Mouse (Mus musculus) 3134 (cell line): ENCODE measurements at regions not wholly inside any gene's neighbourhood (a gene's known extent, or its start where the extent isn't known, plus 50 kb on each side); places are given as distances from the start of the nearest gene placed in this dataset.

Source experiments
- DNase-seq: peaks from one replicate; pipeline ENCODE4 v3.0.0-alpha.2; 2011; ENCODE audit warnings: low spot score; ENCODE audit not compliant: insufficient read length; ENCODE audit errors: extremely low read depth

GRCm38 (mm10) chr13:57365096-57365495, 469.3 kb upstream of the Trpc7 start:
- DNase-seq: no peak

DNA sequence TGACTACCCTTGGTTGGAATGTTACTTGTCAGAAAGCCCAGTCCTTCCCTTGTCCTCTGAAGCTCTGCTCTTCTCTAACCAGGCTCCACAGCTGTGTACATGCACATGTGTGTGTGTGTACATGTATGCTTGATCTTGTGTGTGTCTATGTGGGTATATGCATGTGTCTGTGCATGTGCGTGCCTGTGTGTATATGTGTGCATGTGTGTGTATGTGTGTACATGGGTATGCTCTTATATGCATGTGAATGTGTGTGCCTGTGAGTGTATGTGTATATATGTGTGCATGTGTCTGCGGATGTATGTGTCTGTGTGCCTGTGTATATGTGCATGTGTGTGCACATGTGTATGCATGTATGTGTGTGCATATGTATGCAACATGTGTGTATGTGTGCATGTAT, 468.6 kb upstream of the Trpc7 start:
- no peak for DNase-seq

GRCm38 (mm10) chr13:57362563-57362962, 466.8 kb upstream of the Trpc7 start:
- DNase-seq: no peak

DNA sequence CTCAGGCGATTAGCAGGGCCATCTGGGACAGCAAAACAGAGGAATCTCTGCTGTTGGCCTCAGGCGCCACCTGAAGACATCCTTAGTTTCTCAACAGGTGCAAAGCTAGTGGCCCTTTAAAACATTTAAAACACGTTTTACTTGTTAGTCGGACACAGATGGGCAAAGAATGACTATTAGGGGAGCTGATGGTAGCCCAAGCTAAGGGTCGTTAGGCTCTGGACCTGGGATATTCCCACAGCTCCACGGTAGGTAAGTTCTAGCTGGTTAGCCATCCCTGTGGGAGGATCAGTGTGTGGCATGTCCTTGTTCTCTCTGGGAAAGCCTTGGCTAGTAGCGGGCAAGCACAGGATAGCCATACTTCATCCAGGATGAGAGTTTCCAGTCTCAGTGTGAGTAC, 465.5 kb upstream of the Trpc7 start:
- DNase-seq: no peak

DNA sequence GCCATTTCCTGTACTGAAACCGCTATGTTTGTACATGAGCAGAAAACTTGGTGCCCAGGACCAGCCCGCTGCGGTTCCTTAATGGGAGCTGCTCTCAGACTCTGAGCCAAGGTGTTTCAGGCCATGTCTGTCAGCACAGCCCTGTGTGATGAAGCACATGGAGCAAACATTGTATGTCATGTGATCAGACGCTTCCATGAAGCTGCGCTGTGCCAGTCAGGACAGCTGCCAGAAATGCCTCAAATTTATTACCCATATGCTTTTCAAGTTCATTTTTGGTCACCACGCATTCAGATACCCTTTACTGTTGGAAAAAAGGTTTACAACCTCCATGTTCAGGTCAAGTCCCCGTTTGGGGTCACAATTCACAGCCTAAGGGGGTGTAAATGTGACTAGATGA, 458.8 kb upstream of the Trpc7 start:
- DNase-seq: no peak

GRCm38 (mm10) chr13:57353976-57354375, 458.2 kb upstream of the Trpc7 start:
- no peak for DNase-seq

DNA sequence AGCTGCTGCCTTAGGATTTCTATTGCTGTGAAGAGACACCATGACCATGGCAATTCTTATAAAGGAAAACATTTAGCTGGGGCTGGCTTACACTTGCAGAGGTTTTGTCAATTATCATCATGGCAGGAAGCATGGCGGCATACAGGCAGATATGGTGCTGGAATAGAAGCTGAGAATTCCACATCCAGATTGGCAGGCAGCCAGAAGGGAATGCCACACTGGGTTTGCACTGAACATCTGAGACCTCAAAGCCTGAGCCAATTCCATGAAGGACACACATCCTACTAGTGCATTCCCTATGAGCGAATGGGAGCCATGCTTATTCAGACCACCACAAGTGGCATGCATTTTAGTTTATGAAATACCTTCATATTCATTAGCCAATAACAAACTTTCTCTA, 455.0 kb upstream of the Trpc7 start:
- no peak for DNase-seq

DNA sequence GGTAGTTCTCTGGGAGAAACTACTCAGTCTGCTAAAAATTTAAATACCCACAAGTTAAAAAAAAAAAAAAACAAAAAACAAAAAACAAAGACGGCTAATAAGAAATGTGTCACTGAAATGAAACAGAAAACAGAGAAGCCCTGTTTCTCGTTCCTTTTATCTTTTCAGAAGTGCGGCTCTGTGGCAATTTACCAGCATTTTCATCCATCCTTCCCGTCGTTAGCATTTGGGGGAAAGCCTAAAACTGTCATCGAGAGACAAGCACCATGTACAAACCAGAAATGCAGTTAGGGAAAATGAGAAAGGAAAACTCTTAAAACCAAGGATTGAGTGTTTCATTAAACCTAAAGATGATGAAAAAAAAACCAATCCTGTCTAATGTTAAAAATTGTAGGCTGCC, 442.9 kb upstream of the Trpc7 start:
- DNase-seq: no peak

GRCm38 (mm10) chr13:57336596-57336995, 440.8 kb upstream of the Trpc7 start:
- no peak for DNase-seq

- DNase-seq: no peak
Measured at GRCm38 (mm10) chr13:57332976-57333375, 437.2 kb upstream of the Trpc7 start.

GRCm38 (mm10) chr13:57331868-57332267, 436.1 kb upstream of the Trpc7 start:
- DNase-seq: no peak

GRCm38 (mm10) chr13:57325306-57325925, 429.6 kb upstream of the Trpc7 start:
- no peak for DNase-seq

DNA sequence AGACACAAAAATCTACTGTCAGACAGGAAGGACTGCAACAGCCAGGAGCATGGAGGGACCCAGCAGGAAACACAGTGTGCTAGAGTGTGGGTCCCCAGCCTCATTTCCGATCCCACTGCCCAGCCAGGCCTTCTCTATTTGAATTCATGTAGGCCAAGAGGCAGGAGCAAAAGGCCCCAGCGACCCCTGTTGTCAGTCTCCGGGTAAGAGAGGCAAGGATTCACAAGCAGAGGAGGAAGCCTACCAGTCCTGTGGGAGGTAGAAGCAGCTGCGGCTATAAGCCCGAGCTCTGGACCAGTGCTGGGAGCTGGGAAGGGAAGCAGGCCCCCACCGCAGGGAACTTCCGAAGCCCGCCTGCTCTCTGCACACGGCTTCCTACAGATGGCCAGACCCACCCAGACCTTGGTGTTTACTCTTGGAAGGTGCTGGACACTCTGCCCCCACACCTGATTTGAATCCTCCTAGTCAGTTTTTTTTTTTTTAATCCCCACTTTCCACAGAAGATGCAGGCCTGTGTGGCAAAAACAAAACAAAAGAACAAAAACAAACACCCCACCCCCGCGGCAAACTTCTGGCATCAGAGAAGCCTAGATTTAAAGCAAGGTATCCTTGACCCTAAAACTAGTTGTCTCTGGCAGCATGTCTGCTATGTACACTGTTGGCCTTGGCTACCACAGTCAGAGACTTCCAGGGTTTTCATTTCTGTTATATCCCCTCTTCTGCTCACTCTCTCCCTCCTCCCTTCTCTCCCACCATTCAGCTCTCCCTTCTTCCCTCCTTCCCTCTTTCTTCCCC, 420.6 kb upstream of the Trpc7 start:
- no peak for DNase-seq

- DNase-seq: no peak
Measured at GRCm38 (mm10) chr13:57314512-57314911, 418.7 kb upstream of the Trpc7 start.

GRCm38 (mm10) chr13:57313731-57314130, 417.9 kb upstream of the Trpc7 start:
- no peak for DNase-seq

- no peak for DNase-seq
Measured at GRCm38 (mm10) chr13:57311235-57311634, 415.4 kb upstream of the Trpc7 start.

GRCm38 (mm10) chr13:57309618-57310017, 413.8 kb upstream of the Trpc7 start:
- no peak for DNase-seq

DNA sequence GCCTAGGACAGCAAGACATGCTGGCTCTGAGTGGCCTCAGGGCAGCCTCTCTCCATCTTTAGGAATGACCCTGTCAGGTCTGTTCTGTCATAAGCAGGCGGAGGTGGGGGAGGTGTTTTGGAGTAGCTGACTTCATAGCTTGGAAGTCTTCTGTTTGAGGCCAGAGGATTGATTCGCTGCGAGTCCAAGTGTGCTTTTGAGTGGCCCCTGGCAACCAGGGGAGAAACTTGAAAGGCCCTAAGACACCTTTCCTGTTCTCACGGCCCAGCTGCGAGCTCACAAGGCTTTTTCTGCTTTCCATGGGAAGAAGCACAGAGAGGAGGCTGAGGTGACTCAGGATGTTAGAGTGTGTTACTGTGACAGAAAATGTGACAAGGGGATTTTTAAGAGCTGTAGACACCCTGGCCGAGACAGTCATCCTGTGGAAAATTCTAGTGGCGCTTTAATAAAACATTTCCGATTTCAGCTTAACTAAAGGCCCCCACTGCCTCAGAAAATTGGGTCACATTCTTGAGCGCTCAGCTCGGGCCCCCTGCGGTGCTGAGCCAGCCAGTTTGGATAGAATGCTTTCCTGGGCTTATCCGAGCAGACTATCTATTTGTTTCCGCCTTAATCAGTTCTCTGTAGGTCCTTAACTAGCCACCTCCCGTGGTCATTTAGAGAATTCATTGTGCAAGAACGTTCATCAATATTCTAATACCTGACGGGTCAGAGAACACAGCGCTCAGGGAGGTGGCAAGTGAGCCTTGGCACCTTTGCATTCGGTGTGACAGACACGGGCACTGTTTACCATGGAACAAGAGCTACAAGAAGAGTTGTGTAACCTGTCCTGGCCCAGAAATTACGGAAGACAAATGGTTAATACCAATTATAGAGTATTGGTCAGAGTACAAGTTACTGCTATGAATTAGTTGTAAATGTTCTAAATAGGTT, 412.4 kb upstream of the Trpc7 start:
- DNase-seq: no peak

- DNase-seq: no peak
Measured at GRCm38 (mm10) chr13:57305586-57305985, 409.8 kb upstream of the Trpc7 start.

DNA sequence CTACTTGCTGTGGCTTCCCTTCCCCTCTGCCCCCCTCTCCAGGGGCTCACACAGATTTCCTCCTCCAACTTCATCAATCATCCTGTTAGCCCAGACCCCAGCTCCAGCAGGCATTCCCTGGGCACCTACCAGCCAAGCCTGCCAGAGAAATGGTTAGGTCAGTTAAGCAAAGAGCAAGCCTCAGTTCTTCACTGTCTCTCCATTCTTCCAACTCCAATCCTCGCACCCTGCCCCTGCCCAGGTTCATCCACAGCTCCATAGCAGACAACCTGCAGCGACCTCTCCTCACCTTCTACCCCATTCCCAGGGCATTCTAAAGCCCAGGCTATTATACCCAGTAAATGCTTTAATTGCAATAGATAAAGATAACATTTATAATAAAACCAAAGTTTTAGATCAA, 408.0 kb upstream of the Trpc7 start:
- DNase-seq: no peak

GRCm38 (mm10) chr13:57291737-57292490, 396.1 kb upstream of the Trpc7 start:
- DNase-seq: no peak
